Mouse (Mus musculus) lung, postnatal 0 days (tissue): ENCODE measurements at regions not wholly inside any gene's neighbourhood (a gene's known extent, or its start where the extent isn't known, plus 50 kb on each side); places are given as distances from the start of the nearest gene placed in this dataset.

Source experiments
- CTCF ChIP-seq: IDR thresholded peaks from 2 replicates; pipeline ENCODE4 v1.5.1; 2016; ENCODE audit warnings: antibody characterized with exemption, mild to moderate bottlenecking
- EP300 ChIP-seq: IDR thresholded peaks from 2 replicates; pipeline ENCODE4 v1.6.1; 2016; ENCODE audit warnings: antibody characterized with exemption, mild to moderate bottlenecking, control low read depth

GRCm38 (mm10) chr10:98543253-98543997 lies 370.8 kb upstream of the Atp2b1 start:
- no peak for TF ChIP-seq CTCF
- TF ChIP-seq EP300 = no peak
